Mouse (Mus musculus) C2C12 (cell line): ENCODE measurements around the gene S100pbp. TPM values are rescaled to one million over a fixed set of nuclear protein-coding genes. Genes with fewer than 3 reads are reported as not detected.

Source experiments
- H3K27me3 ChIP-seq: one replicate; pipeline ENCODE4 v1.6.1; 2011; ENCODE audit not compliant: control insufficient read depth, insufficient read depth, insufficient read length
- H3K36me3 ChIP-seq: one replicate; pipeline ENCODE4 v1.6.1; 2011; ENCODE audit not compliant: control insufficient read depth, insufficient read depth
- H3K4me3 ChIP-seq: one replicate; pipeline ENCODE4 v1.5.1; 2011; ENCODE audit warnings: mild to moderate bottlenecking, control low read depth; ENCODE audit not compliant: poor library complexity, insufficient read depth, severe bottlenecking
- H3K79me2 ChIP-seq: one replicate; pipeline ENCODE4 v1.6.1; 2011; ENCODE audit not compliant: control insufficient read depth, insufficient read depth
- H3K79me3 ChIP-seq: one replicate; pipeline ENCODE4 v1.6.1; 2011; ENCODE audit warnings: low read depth, control low read depth
- H3ac ChIP-seq: one replicate; pipeline ENCODE3; 2011; ENCODE audit warnings: low read depth; ENCODE audit not compliant: control insufficient read depth, insufficient read length
- CEBPB ChIP-seq: IDR thresholded peaks from one replicate; pipeline ENCODE4 v1.6.1; 2011; ENCODE audit warnings: low read depth, mild to moderate bottlenecking, control low read depth, moderate library complexity
- CTCF ChIP-seq: IDR thresholded peaks from one replicate; pipeline ENCODE4 v1.5.1; 2011; ENCODE audit not compliant: control insufficient read depth, insufficient read depth, insufficient read length
- FOSL1 ChIP-seq: IDR thresholded peaks from one replicate; pipeline ENCODE4 v1.8.0; 2011; ENCODE audit warnings: mild to moderate bottlenecking, low read length; ENCODE audit not compliant: poor library complexity, insufficient read depth, severe bottlenecking
- MAX ChIP-seq: IDR thresholded peaks from one replicate; pipeline ENCODE4 v1.6.1; 2011; ENCODE audit warnings: mild to moderate bottlenecking, control low read depth
- MYOD1 ChIP-seq: IDR thresholded peaks from one replicate; pipeline ENCODE4 v1.6.1; 2011; ENCODE audit warnings: low read depth; ENCODE audit not compliant: control insufficient read depth, insufficient read length
- MYOG ChIP-seq: IDR thresholded peaks from one replicate; pipeline ENCODE4 v1.6.1; 2011; ENCODE audit not compliant: control insufficient read depth, insufficient read length; ENCODE audit errors: extremely low read depth
- USF1 ChIP-seq: IDR thresholded peaks from one replicate; pipeline ENCODE4 v1.6.1; 2011; ENCODE audit warnings: low read depth, mild to moderate bottlenecking, control low read depth, moderate library complexity
- polyA plus RNA-seq: library from polyadenylated mRNA; unstranded; fragments of >200 nt; fragmentation: generic; extraction: Trizol; gene quantifications from one replicate; pipeline ENCODE4 v1.2.1, GENCODE M21; 2012; ENCODE audit warnings: missing spikeins

S100pbp gene
- polyA plus RNA-seq, 1 experiment, result 8.1 TPM

DNA sequence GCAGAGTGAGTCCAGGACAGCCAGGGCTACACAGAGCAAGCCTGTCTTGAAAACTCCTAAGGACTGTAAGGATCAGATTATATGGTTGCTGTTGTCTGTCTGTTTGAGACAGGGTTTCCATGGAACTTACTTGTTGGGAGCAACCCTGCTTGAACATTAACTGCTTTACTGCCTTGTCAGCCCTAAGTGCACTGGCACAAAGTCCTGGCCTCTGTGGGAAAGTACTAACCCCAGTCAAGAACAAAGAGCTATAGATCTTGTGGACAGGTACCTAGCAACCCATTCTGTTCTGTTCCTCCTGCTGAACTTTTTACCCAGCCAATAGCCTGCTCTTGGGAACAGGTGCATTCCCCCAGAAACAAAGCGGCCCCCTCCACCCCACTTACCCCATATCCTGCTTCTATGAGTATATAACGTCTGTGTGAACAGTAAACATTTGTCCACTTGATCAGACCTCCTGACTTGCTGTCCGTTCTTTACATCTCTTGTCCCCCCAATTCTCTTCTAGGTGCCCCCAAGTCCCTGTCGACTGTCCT lies 38.2 kb downstream of the S100pbp start:
- H3K79me3 ChIP-seq, result no peaks in the 10 kb centered on the region
- TF ChIP-seq MAX, result no peak

GRCm38 (mm10) chr4:129149321-129149720 lies 40.2 kb downstream of the S100pbp start:
- no peak for TF ChIP-seq FOSL1
- TF ChIP-seq MAX, result no peak
- TF ChIP-seq CEBPB, result no peak
- TF ChIP-seq USF1, result no peak
- TF ChIP-seq MYOG, result no peak
- TF ChIP-seq CTCF, result no peak
- TF ChIP-seq MYOD1, result no peak
- Histone ChIP-seq H3K79me3 (no peaks in the 10 kb centered on the region), H3ac (no peak overlapping the region), H3K36me3 (peaks cover 26% of the 10 kb centered on the region), H3K4me3 (no peak overlapping the region), H3K79me2 (no peaks in the 10 kb centered on the region), H3K27me3 (no peaks in the 10 kb centered on the region)

More for the DNA sequence above, 38.2 kb downstream of the S100pbp start:
- H3K36me3 ChIP-seq, result peaks cover 37% of the 10 kb centered on the region
- H3K4me3 ChIP-seq, result no peak overlapping the region
- H3K79me2 ChIP-seq, result no peaks in the 10 kb centered on the region
- no peaks in the 10 kb centered on the region for H3K27me3 ChIP-seq
- H3ac ChIP-seq, result no peak overlapping the region

DNA sequence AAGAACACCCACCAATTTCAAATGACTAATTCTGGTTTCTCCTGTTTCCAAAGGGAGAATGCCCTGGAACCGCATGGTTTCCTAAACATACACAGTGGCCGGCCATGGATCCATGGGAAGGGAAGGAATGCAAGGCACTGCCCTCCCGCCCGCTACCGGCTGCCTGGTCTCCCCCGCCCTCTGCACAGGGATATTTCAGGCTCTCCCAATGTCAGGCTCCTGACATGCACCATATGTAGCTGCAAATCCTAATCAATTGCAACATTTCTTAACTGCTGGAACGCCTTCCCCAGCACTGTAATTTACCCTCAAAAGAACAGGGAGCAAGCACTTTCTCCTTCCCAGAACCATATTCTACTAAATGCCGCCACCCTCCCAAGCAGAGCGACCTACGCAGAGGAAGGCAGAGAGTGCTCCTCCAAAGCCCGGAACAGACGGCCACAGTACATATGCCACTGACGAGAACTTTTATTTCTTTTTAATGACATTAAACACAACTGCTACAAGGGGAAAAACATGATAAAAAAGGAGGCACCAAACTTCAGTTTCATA lies 41.9 kb downstream of the S100pbp start:
- Histone ChIP-seq H3K27me3 (no peaks in the 10 kb centered on the region), H3K79me2 (no peaks in the 10 kb centered on the region), H3K79me3 (no peaks in the 10 kb centered on the region), H3K4me3 (no peak overlapping the region), H3K36me3 (peaks cover 17% of the 10 kb centered on the region), H3ac (no peak overlapping the region)
- TF ChIP-seq FOSL1 (no peak), USF1 (no peak), MYOD1 (no peak), CEBPB (no peak), CTCF (no peak), MYOG (no peak), MAX (no peak)

- H3K4me3 ChIP-seq, result no peak overlapping the region
- H3ac ChIP-seq, result no peak overlapping the region
- no peaks in the 10 kb centered on the region for H3K27me3 ChIP-seq
- TF ChIP-seq FOSL1, result no peak
- no peak for TF ChIP-seq USF1
- TF ChIP-seq CTCF, result no peak
- no peak for TF ChIP-seq MAX
- H3K79me3 ChIP-seq, result no peaks in the 10 kb centered on the region
- H3K36me3 ChIP-seq, result peaks cover 16% of the 10 kb centered on the region
- H3K79me2 ChIP-seq, result no peaks in the 10 kb centered on the region
These were observed 43.1 kb downstream of the S100pbp start for GRCm38 (mm10) chr4:129146392-129146791.

DNA sequence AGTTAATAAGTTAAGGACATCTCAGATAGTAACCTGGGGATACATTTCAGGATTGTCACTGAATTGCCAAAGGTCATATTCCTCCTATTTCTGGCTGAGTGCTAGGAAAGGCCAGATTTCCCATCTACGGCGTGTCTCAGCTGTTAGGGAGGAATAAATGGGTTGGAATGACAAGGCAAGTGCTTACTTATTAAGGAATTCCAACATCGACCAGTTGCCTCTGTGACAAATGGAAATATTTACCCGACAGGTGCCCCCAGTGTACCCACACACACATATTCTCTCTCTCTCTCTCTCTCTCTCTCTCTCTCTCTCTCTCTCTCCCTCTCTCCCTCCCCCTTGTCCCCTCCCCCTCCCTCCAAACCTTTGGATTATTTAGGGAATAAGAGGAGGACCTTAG lies 43.6 kb downstream of the S100pbp start:
- H3K79me2 ChIP-seq, result no peaks in the 10 kb centered on the region
- TF ChIP-seq MAX, result no peak
- no peak for TF ChIP-seq FOSL1
- TF ChIP-seq CTCF, result no peak
- no peak for TF ChIP-seq USF1
- TF ChIP-seq MYOD1, result no peak
- TF ChIP-seq MYOG, result no peak
- TF ChIP-seq CEBPB, result no peak
- no peak overlapping the region for H3ac ChIP-seq
- peaks cover 16% of the 10 kb centered on the region for H3K36me3 ChIP-seq
- no peak overlapping the region for H3K4me3 ChIP-seq
- no peaks in the 10 kb centered on the region for H3K27me3 ChIP-seq
- no peaks in the 10 kb centered on the region for H3K79me3 ChIP-seq

DNA sequence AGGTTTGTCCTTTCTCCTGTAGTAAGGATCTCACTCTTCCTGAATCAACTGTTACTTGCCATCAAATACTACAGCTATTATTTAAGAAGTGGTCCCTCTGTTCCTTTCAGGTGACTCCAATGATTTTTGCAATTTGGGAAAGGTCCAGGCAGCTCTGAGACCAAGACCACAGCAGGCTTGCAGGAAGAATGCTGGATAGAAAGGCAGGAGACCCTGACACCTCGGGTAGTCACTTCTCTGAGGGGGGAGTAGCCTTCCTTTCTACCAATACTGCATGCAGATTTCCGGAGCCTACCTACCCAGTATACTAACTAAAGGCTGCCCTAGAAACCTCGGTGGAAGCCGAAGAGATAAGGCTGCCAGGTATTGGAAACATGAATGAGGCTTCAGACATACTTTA lies 44.1 kb downstream of the S100pbp start:
- H3K79me3 ChIP-seq, result no peaks in the 10 kb centered on the region
- H3ac ChIP-seq, result no peak overlapping the region
- H3K36me3 ChIP-seq, result peaks cover 13% of the 10 kb centered on the region
- no peaks in the 10 kb centered on the region for H3K79me2 ChIP-seq
- TF ChIP-seq CEBPB, result no peak
- no peak for TF ChIP-seq USF1
- no peak for TF ChIP-seq MYOD1
- TF ChIP-seq MYOG, result no peak
- TF ChIP-seq MAX, result no peak
- no peak for TF ChIP-seq CTCF
- no peak for TF ChIP-seq FOSL1
- no peak overlapping the region for H3K4me3 ChIP-seq
- no peaks in the 10 kb centered on the region for H3K27me3 ChIP-seq
